Mouse (Mus musculus): Measurements from ENCODE around the gene Fam49a. TPM values are rescaled to one million over a fixed set of nuclear protein-coding genes. Genes with fewer than 3 reads are reported as not detected.
"Not testable (repeated sequence)": the region's sequence is repeated elsewhere in the genome, so short reads cannot be mapped to it uniquely, and the experiment has no call there.

The Fam49a gene
- polyA plus RNA-seq, 1 experiment from 2014 or later, result 106 TPM

GRCm38 (mm10) chr12:12323616-12324223 is 61.8 kb downstream of the Fam49a start:
- no peaks in the 10 kb centered on the region for H3K4me1 ChIP-seq (ENCODE audit: control insufficient read depth, insufficient read depth, low read length)
- peak overlapping the region; percentile 81 for H3K27ac ChIP-seq (ENCODE audit: low read depth, low read length)
- H3K9ac ChIP-seq (replicated peaks; ENCODE audit: low read depth, low read length), result peak overlapping the region; percentile 50
- H3K4me2 ChIP-seq (ENCODE audit: low read depth, low read length), result peak overlapping the region; percentile 49
- H3K27me3 ChIP-seq (ENCODE audit: control insufficient read depth, insufficient read depth, low read length), result no peaks in the 10 kb centered on the region
- peak overlapping the region; percentile 12; the same call in 1 of the 2 replicates for H3K4me3 ChIP-seq (ENCODE audit: low read depth, low read length)
- ATAC-seq (ENCODE audit: low read depth), result peak; percentile 93
- WGBS, result 11% methylated on average over 18 of the region's 18 CpGs
- H3K9me3 ChIP-seq (ENCODE audit: control insufficient read depth, low read length), result no peaks in the 10 kb centered on the region
- H3K36me3 ChIP-seq (ENCODE audit: control insufficient read depth, insufficient read depth, low read length), result no peaks in the 10 kb centered on the region

GRCm38 (mm10) chr12:12324266-12324665 is 62.3 kb downstream of the Fam49a start:
- not testable (repeated sequence) for H3K27me3 ChIP-seq (ENCODE audit: control insufficient read depth, insufficient read depth, low read length); H3K4me3 ChIP-seq (ENCODE audit: low read depth, low read length); H3K36me3 ChIP-seq (ENCODE audit: control insufficient read depth, insufficient read depth, low read length); H3K9me3 ChIP-seq (ENCODE audit: control insufficient read depth, low read length); ATAC-seq (ENCODE audit: low read depth); H3K4me1 ChIP-seq (ENCODE audit: control insufficient read depth, insufficient read depth, low read length); H3K9ac ChIP-seq (replicated peaks; ENCODE audit: low read depth, low read length)
- Histone ChIP-seq H3K27ac (ENCODE audit: low read depth, low read length) (peak overlapping the region; percentile 81), H3K4me2 (ENCODE audit: low read depth, low read length) (peak overlapping the region; percentile 49; the same call in 1 of the 2 replicates)
- 86% methylated on average over 18 of the region's 22 CpGs for WGBS

- Histone ChIP-seq H3K4me1 (ENCODE audit: control insufficient read depth, insufficient read depth, low read length) (no peaks in the 10 kb centered on the region), H3K4me2 (ENCODE audit: low read depth, low read length) (no peak overlapping the region), H3K9ac (replicated peaks; ENCODE audit: low read depth, low read length) (no peak overlapping the region), H3K27me3 (ENCODE audit: control insufficient read depth, insufficient read depth, low read length) (no peaks in the 10 kb centered on the region), H3K9me3 (ENCODE audit: control insufficient read depth, low read length) (no peaks in the 10 kb centered on the region), H3K27ac (ENCODE audit: low read depth, low read length) (no peak overlapping the region), H3K4me3 (ENCODE audit: low read depth, low read length) (no peak overlapping the region), H3K36me3 (ENCODE audit: control insufficient read depth, insufficient read depth, low read length) (no peaks in the 10 kb centered on the region)
- no peak for ATAC-seq (ENCODE audit: low read depth)
- 97% methylated on average over 11 of the region's 11 CpGs for WGBS
Measured at GRCm38 (mm10) chr12:12333526-12334310, 71.8 kb downstream of the Fam49a start.

GRCm38 (mm10) chr12:12334486-12334885 is 72.5 kb downstream of the Fam49a start:
- Histone ChIP-seq H3K36me3 (ENCODE audit: control insufficient read depth, insufficient read depth, low read length) (no peaks in the 10 kb centered on the region), H3K4me1 (ENCODE audit: control insufficient read depth, insufficient read depth, low read length) (no peaks in the 10 kb centered on the region), H3K9ac (replicated peaks; ENCODE audit: low read depth, low read length) (no peak overlapping the region), H3K27ac (ENCODE audit: low read depth, low read length) (no peak overlapping the region), H3K4me3 (ENCODE audit: low read depth, low read length) (no peak overlapping the region), H3K27me3 (ENCODE audit: control insufficient read depth, insufficient read depth, low read length) (no peaks in the 10 kb centered on the region), H3K9me3 (ENCODE audit: control insufficient read depth, low read length) (no peaks in the 10 kb centered on the region), H3K4me2 (ENCODE audit: low read depth, low read length) (no peak overlapping the region)
- no peak for ATAC-seq (ENCODE audit: low read depth)
- WGBS, result 88% methylated on average over 5 of the region's 5 CpGs

GRCm38 (mm10) chr12:12335566-12335965 is 73.6 kb downstream of the Fam49a start:
- Histone ChIP-seq H3K9ac (replicated peaks; ENCODE audit: low read depth, low read length) (no peak overlapping the region), H3K4me2 (ENCODE audit: low read depth, low read length) (no peak overlapping the region), H3K4me1 (ENCODE audit: control insufficient read depth, insufficient read depth, low read length) (no peaks in the 10 kb centered on the region), H3K27ac (ENCODE audit: low read depth, low read length) (no peak overlapping the region), H3K27me3 (ENCODE audit: control insufficient read depth, insufficient read depth, low read length) (no peaks in the 10 kb centered on the region), H3K4me3 (ENCODE audit: low read depth, low read length) (no peak overlapping the region), H3K36me3 (ENCODE audit: control insufficient read depth, insufficient read depth, low read length) (no peaks in the 10 kb centered on the region), H3K9me3 (ENCODE audit: control insufficient read depth, low read length) (no peaks in the 10 kb centered on the region)
- ATAC-seq (ENCODE audit: low read depth), result no peak
- WGBS, result 92% methylated on average over 7 of the region's 7 CpGs

- no peak overlapping the region for H3K4me3 ChIP-seq (ENCODE audit: low read depth, low read length)
- ATAC-seq (ENCODE audit: low read depth), result no peak
- H3K9ac ChIP-seq (replicated peaks; ENCODE audit: low read depth, low read length), result no peak overlapping the region
- no peak overlapping the region for H3K4me2 ChIP-seq (ENCODE audit: low read depth, low read length)
- 92% methylated on average over 6 of the region's 6 CpGs for WGBS
- no peak overlapping the region for H3K27ac ChIP-seq (ENCODE audit: low read depth, low read length)
- H3K9me3 ChIP-seq (ENCODE audit: control insufficient read depth, low read length), result no peaks in the 10 kb centered on the region
- H3K36me3 ChIP-seq (ENCODE audit: control insufficient read depth, insufficient read depth, low read length), result no peaks in the 10 kb centered on the region
- no peaks in the 10 kb centered on the region for H3K27me3 ChIP-seq (ENCODE audit: control insufficient read depth, insufficient read depth, low read length)
- no peaks in the 10 kb centered on the region for H3K4me1 ChIP-seq (ENCODE audit: control insufficient read depth, insufficient read depth, low read length)
Measured at GRCm38 (mm10) chr12:12337378-12337777, 75.4 kb downstream of the Fam49a start.

- Histone ChIP-seq H3K27me3 (ENCODE audit: control insufficient read depth, insufficient read depth, low read length) (no peaks in the 10 kb centered on the region), H3K9me3 (ENCODE audit: control insufficient read depth, low read length) (no peaks in the 10 kb centered on the region), H3K4me1 (ENCODE audit: control insufficient read depth, insufficient read depth, low read length) (no peaks in the 10 kb centered on the region), H3K27ac (ENCODE audit: low read depth, low read length) (no peak overlapping the region), H3K9ac (replicated peaks; ENCODE audit: low read depth, low read length) (no peak overlapping the region), H3K4me2 (ENCODE audit: low read depth, low read length) (no peak overlapping the region), H3K4me3 (ENCODE audit: low read depth, low read length) (no peak overlapping the region), H3K36me3 (ENCODE audit: control insufficient read depth, insufficient read depth, low read length) (no peaks in the 10 kb centered on the region)
- WGBS, result 95% methylated on average over 2 of the region's 2 CpGs
- ATAC-seq (ENCODE audit: low read depth), result no peak
Measured at GRCm38 (mm10) chr12:12343320-12343719, 81.4 kb downstream of the Fam49a start.

GRCm38 (mm10) chr12:12348625-12349024 is 86.7 kb downstream of the Fam49a start:
- H3K4me3 ChIP-seq (ENCODE audit: low read depth, low read length), result no peak overlapping the region
- H3K4me2 ChIP-seq (ENCODE audit: low read depth, low read length), result no peak overlapping the region
- H3K36me3 ChIP-seq (ENCODE audit: control insufficient read depth, insufficient read depth, low read length), result no peaks in the 10 kb centered on the region
- 26% methylated on average over 2 of the region's 2 CpGs for WGBS
- H3K4me1 ChIP-seq (ENCODE audit: control insufficient read depth, insufficient read depth, low read length), result no peaks in the 10 kb centered on the region; the same call in 1 of the 2 replicates
- H3K27me3 ChIP-seq (ENCODE audit: control insufficient read depth, insufficient read depth, low read length), result no peaks in the 10 kb centered on the region
- no peak overlapping the region for H3K27ac ChIP-seq (ENCODE audit: low read depth, low read length)
- H3K9ac ChIP-seq (replicated peaks; ENCODE audit: low read depth, low read length), result no peak overlapping the region
- H3K9me3 ChIP-seq (ENCODE audit: control insufficient read depth, low read length), result no peaks in the 10 kb centered on the region
- 0 out of 2 replicates have a peak, but pooled peaks have one; percentile 25 for ATAC-seq (ENCODE audit: low read depth)

- H3K27ac ChIP-seq (ENCODE audit: low read depth, low read length), result no peak overlapping the region
- H3K4me3 ChIP-seq (ENCODE audit: low read depth, low read length), result no peak overlapping the region
- WGBS, result 81% methylated on average over 6 of the region's 6 CpGs
- no peaks in the 10 kb centered on the region for H3K9me3 ChIP-seq (ENCODE audit: control insufficient read depth, low read length)
- no peaks in the 10 kb centered on the region for H3K27me3 ChIP-seq (ENCODE audit: control insufficient read depth, insufficient read depth, low read length)
- H3K4me1 ChIP-seq (ENCODE audit: control insufficient read depth, insufficient read depth, low read length), result no peaks in the 10 kb centered on the region; the same call in 1 of the 2 replicates
- ATAC-seq (ENCODE audit: low read depth), result no peak
- H3K9ac ChIP-seq (replicated peaks; ENCODE audit: low read depth, low read length), result no peak overlapping the region
- no peak overlapping the region for H3K4me2 ChIP-seq (ENCODE audit: low read depth, low read length)
- no peaks in the 10 kb centered on the region for H3K36me3 ChIP-seq (ENCODE audit: control insufficient read depth, insufficient read depth, low read length)
Measured at GRCm38 (mm10) chr12:12349645-12350288, 87.8 kb downstream of the Fam49a start.
